Mouse (Mus musculus): ENCODE measurements at regions not wholly inside any gene's neighbourhood (a gene's known extent, or its start where the extent isn't known, plus 50 kb on each side); places are given as distances from the start of the nearest gene placed in this dataset.
A peak's percentile ranks its signal among the peaks of the same experiment; 100 is the strongest.

DNA sequence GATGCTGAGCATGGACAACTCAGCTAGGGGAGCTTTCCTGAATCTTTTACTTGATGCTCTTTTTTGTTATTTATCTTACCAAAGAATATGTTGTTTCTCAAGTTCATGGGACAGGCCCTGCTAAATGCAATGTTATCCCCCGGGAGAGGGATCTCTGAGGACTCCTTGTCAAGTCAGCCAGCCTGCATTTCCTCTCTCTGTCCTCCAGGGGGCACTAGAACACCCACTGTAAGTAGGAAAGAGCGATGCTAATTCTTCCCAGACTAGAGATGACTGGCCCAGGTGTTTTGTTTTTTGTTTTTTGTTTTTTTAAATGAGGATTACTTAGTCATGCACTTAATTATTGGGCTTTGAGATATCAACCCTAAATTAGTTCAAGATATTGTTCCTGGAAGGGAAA is 386.8 kb upstream of the Prkcq start:
- Histone ChIP-seq H3K27ac (ENCODE audit: low read depth) (no peak overlapping the region), H3K36me3 (replicated peaks; ENCODE audit: insufficient read depth, low read length) (no peaks in the 10 kb centered on the region), H3K9ac (replicated peaks) (no peak overlapping the region), H3K27me3 (ENCODE audit: insufficient read depth, low read length) (no peaks in the 10 kb centered on the region), H3K9me3 (ENCODE audit: low read length) (no peaks in the 10 kb centered on the region), H3K4me2 (ENCODE audit: low read depth, low read length) (no peak overlapping the region), H3K4me1 (ENCODE audit: insufficient read depth) (no peaks in the 10 kb centered on the region), H3K4me3 (ENCODE audit: low read depth, low read length) (no peak overlapping the region)
- DNase-seq, result no peak
- TF ChIP-seq CTCF (IDR thresholded peaks at IDR 0.05; ENCODE audit: low read depth) (peak; percentile 79), EP300 (IDR thresholded peaks at IDR 0.05; ENCODE audit: low read depth) (no peak)
- no peak for ATAC-seq
- WGBS (ENCODE audit: insufficient replicate concordance), result 29% methylated on average over 2 of the region's 2 CpGs

DNA sequence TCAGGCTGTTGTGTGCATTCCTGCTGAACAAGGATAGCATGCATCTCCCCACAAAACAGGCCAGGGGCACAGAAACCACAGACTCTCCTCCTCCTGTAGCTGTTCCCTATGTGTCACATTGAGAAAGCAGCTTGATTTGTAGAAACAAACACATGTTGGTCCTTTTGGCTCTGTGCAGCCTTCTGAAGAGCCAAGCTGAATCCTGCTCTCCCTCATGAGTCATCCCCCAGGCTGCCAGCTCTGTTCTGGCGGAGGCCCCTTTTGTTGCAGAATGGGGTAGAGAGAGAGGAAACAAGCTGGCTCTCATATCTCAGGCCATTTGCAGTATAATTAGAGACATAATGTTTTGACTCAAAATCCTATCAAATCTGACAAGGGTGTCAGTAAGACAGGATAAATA is 383.4 kb upstream of the Prkcq start:
- no peak overlapping the region for H3K4me3 ChIP-seq (ENCODE audit: low read depth, low read length)
- DNase-seq (no peak), ATAC-seq (no peak)
- no peaks in the 10 kb centered on the region for H3K36me3 ChIP-seq (replicated peaks; ENCODE audit: insufficient read depth, low read length)
- H3K9me3 ChIP-seq (ENCODE audit: low read length), result no peaks in the 10 kb centered on the region
- WGBS (ENCODE audit: insufficient replicate concordance), result 76% methylated on average over 1 of the region's 1 CpGs
- H3K27me3 ChIP-seq (ENCODE audit: insufficient read depth, low read length), result no peaks in the 10 kb centered on the region
- no peak overlapping the region for H3K27ac ChIP-seq (ENCODE audit: low read depth)
- no peak overlapping the region for H3K4me2 ChIP-seq (ENCODE audit: low read depth, low read length)
- no peak overlapping the region for H3K9ac ChIP-seq (replicated peaks)
- no peaks in the 10 kb centered on the region for H3K4me1 ChIP-seq (ENCODE audit: insufficient read depth)
- TF ChIP-seq EP300 (IDR thresholded peaks at IDR 0.05; ENCODE audit: low read depth) (no peak), CTCF (IDR thresholded peaks at IDR 0.05; ENCODE audit: low read depth) (no peak)

GRCm38 (mm10) chr2:10791233-10791632 is 380.7 kb upstream of the Prkcq start:
- H3K4me3 ChIP-seq (ENCODE audit: low read depth, low read length), result no peak overlapping the region
- no peak overlapping the region for H3K27ac ChIP-seq (ENCODE audit: low read depth)
- no peak overlapping the region for H3K4me2 ChIP-seq (ENCODE audit: low read depth, low read length)
- H3K9me3 ChIP-seq (ENCODE audit: low read length), result no peaks in the 10 kb centered on the region
- H3K36me3 ChIP-seq (replicated peaks; ENCODE audit: insufficient read depth, low read length), result no peaks in the 10 kb centered on the region
- ATAC-seq, result no peak
- no peaks in the 10 kb centered on the region for H3K4me1 ChIP-seq (ENCODE audit: insufficient read depth)
- TF ChIP-seq EP300 (IDR thresholded peaks at IDR 0.05; ENCODE audit: low read depth) (no peak), CTCF (IDR thresholded peaks at IDR 0.05; ENCODE audit: low read depth) (no peak)
- no peaks in the 10 kb centered on the region for H3K27me3 ChIP-seq (ENCODE audit: insufficient read depth, low read length)
- DNase-seq, result no peak
- no peak overlapping the region for H3K9ac ChIP-seq (replicated peaks)

- WGBS (ENCODE audit: insufficient replicate concordance), result 40% methylated on average over 2 of the region's 2 CpGs
- TF ChIP-seq CTCF (IDR thresholded peaks at IDR 0.05; ENCODE audit: low read depth) (0 out of 2 replicates have a peak, but pooled peaks have one; percentile 12), EP300 (IDR thresholded peaks at IDR 0.05; ENCODE audit: low read depth) (no peak)
- no peak for ATAC-seq
Observed at GRCm38 (mm10) chr2:10816374-10816773, 355.5 kb upstream of the Prkcq start.

GRCm38 (mm10) chr2:10825278-10826133 is 346.4 kb upstream of the Prkcq start:
- H3K4me3 ChIP-seq (ENCODE audit: low read depth, low read length), result peak overlapping the region; percentile 46
- no peaks in the 10 kb centered on the region for H3K27me3 ChIP-seq (ENCODE audit: insufficient read depth, low read length)
- H3K4me1 ChIP-seq (ENCODE audit: insufficient read depth), result no peaks in the 10 kb centered on the region
- no peaks in the 10 kb centered on the region for H3K36me3 ChIP-seq (replicated peaks; ENCODE audit: insufficient read depth, low read length)
- ATAC-seq (no peak), DNase-seq (peak; percentile 62)
- H3K4me2 ChIP-seq (ENCODE audit: low read depth, low read length), result peak overlapping the region; percentile 75
- 0 out of 2 replicates have a peak overlapping the region, but pooled peaks have one; percentile 32 for H3K9ac ChIP-seq (replicated peaks)
- TF ChIP-seq EP300 (IDR thresholded peaks at IDR 0.05; ENCODE audit: low read depth), result no peak
- TF ChIP-seq CTCF (IDR thresholded peaks at IDR 0.05; ENCODE audit: low read depth), result peak; percentile 74
- H3K9me3 ChIP-seq (ENCODE audit: low read length), result no peaks in the 10 kb centered on the region
- no peak overlapping the region for H3K27ac ChIP-seq (ENCODE audit: low read depth)
- 29% methylated on average over 29 of the region's 29 CpGs for WGBS (ENCODE audit: insufficient replicate concordance)

More at GRCm38 (mm10) chr2:10816374-10816773, 355.5 kb upstream of the Prkcq start:
- H3K4me2 ChIP-seq (ENCODE audit: low read depth, low read length), result no peak overlapping the region
- no peaks in the 10 kb centered on the region for H3K27me3 ChIP-seq (ENCODE audit: insufficient read depth, low read length)
- no peak for DNase-seq
- H3K4me3 ChIP-seq (ENCODE audit: low read depth, low read length), result no peak overlapping the region
- no peaks in the 10 kb centered on the region for H3K4me1 ChIP-seq (ENCODE audit: insufficient read depth)
- H3K9ac ChIP-seq (replicated peaks), result no peak overlapping the region
- no peaks in the 10 kb centered on the region for H3K36me3 ChIP-seq (replicated peaks; ENCODE audit: insufficient read depth, low read length)
- H3K27ac ChIP-seq (ENCODE audit: low read depth), result no peak overlapping the region
- no peaks in the 10 kb centered on the region for H3K9me3 ChIP-seq (ENCODE audit: low read length)

DNA sequence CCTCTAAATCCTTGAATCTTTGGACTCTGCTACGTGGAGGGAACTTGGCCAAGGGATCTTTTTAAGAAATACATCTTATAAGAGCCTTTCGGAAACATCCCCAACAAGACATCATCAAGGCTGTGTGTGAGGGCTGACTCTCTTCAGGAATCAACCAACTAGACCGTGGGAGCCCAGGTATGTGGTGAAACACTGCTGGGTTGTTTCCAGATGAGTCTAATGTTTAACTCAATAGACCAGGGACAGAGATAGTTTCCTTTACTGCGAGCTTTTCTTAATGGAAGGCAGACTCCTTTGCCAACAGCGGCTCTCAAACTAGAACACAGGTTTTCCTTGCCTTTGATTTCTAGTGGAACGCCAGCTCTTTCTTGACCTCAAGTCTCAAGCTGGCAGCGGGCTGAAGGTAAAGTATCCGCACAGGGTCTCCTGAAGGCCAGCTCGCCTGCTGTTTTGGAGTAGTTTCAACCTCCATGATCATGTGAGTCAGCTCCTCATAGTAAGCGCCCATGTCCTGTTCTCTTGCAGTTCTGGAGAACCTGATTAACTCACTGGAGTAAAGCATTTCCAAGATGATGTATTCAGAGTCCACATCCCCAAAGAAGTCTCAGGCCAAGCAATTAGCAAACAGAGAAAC is 345.7 kb upstream of the Prkcq start:
- ATAC-seq (peak; percentile 56; the same call in 1 of the 2 replicates), DNase-seq (peak; percentile 23)
- no peak for TF ChIP-seq CTCF (IDR thresholded peaks at IDR 0.05; ENCODE audit: low read depth)
- TF ChIP-seq EP300 (IDR thresholded peaks at IDR 0.05; ENCODE audit: low read depth), result no peak
- H3K4me1 ChIP-seq (ENCODE audit: insufficient read depth), result no peaks in the 10 kb centered on the region
- no peak overlapping the region for H3K27ac ChIP-seq (ENCODE audit: low read depth)
- WGBS (ENCODE audit: insufficient replicate concordance), result 63% methylated on average over 10 of the region's 10 CpGs
- no peaks in the 10 kb centered on the region for H3K36me3 ChIP-seq (replicated peaks; ENCODE audit: insufficient read depth, low read length)
- no peak overlapping the region for H3K9ac ChIP-seq (replicated peaks)
- peak overlapping the region; percentile 46; the same call in 1 of the 2 replicates for H3K4me3 ChIP-seq (ENCODE audit: low read depth, low read length)
- peak overlapping the region; percentile 75 for H3K4me2 ChIP-seq (ENCODE audit: low read depth, low read length)
- H3K9me3 ChIP-seq (ENCODE audit: low read length), result no peaks in the 10 kb centered on the region
- no peaks in the 10 kb centered on the region for H3K27me3 ChIP-seq (ENCODE audit: insufficient read depth, low read length)

Measured in liver, postnatal 0 days (tissue).